Mouse (Mus musculus): ENCODE data around the gene Kmt2d.

Gene Kmt2d

DNA sequence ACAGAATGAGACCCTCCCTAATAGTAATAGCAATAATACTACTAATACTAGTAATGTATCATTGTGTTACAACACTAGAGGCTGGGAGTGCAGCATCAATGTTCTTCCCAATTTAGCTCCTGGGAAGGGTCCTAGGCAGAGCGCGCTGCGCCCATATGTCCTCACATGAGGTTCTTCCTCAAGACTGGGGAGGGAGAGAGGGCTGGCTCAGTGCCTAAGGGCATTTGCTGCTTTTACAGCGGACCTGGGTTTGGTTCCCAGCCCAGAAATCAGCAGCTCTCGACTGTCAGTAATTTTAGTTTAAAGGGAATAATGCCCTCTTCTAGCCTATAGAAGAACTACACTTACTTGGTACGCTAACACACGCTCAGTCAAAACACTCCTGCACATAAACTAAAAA is 16.5 kb upstream of the Kmt2d start:
- DNase-seq (ENCODE audit: low spot score in 2 of 2), result no peak

DNA sequence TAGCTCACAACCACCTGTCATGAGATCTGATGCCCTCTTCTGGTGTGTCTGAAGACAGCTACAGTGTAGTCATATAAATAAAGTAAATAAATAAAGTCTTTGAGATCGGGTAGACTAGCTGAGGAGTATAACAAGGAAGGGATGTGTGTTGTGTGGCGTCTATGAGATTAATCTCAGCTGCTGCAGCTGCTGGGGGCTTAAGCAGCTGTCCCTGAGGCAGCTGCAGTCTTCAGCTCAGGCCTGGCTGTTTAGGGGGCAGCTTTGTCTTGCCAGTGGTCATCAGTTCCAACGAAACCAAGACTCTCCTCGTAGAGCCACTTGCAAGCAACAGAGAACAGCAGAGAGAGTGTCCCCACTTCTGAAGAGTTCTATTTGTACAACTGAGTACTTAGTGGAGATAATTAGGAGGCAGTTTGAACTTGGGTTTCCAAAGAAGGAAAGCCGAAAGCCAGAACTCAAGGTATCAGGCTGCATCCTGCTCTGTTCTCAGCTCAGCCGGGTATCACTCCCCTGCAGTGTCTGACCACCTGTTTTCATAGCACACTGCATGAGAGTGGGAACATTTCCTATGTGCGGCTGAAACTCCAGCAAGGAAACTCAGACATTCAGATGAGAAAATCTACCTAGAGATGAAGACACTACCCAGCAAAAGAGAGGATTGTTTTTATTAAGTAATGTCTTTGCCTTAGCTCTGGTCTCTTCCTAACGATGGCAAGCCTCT is 15.8 kb upstream of the Kmt2d start:
- DNase-seq (ENCODE audit: low spot score in 2 of 2), result no peak

DNA sequence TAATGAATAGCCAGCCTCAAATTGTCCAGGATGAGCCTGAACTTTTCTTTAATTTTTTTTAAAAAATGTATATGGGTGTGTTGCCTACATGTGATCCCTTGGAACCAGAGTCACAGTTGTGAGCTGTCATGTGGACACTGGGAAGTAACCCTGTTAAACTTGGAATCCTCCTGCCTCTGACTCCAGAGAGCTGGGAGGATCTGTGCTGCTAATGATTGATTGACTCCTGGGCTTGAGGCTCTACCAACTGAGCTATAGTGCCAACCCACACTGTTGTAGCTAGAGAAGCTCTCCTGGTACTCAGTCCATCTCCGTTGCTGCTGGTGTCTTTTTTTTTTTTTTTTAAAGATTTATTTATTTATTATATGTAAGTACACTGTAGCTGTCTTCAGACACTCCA is 13.1 kb upstream of the Kmt2d start:
- no peak for DNase-seq (ENCODE audit: low spot score in 2 of 2)

DNA sequence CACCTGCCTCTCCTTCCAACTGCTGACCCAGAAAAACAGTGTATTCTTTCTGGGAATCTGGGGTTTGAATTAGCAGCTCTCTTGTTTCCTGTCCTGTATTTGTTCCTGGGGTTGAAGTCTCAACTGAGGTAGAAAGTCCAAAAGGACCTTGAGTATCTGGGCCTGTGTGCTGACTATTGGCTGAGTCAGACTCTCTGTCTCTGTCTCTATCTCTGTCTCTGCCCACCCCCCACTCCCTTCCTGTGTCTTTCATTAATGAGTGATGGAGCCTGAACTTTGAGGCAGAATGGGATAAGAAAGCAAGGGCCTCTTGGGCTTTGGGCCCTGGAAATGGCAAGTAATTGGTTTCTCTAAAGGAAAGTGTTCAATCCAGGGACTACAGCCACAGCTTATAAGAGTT is 12.7 kb upstream of the Kmt2d start:
- no peak for DNase-seq (ENCODE audit: low spot score in 2 of 2)

DNA sequence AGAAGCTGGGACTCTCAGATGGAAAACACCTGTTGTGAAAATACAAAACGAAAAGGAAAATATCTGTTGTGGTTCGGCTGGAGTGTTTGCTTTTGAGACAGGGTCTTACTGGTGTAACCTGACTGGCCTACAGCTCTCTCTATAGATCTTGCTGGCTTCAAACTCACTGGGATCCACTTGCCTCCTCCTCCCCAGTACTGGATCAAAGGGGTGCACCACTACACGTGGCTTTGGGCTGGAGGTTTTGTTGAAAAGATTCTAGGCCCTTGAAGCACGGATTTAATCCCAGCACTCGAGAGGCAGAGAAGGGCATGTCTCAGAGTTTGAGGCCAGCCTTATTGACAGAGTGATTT is 10.6 kb upstream of the Kmt2d start:
- no peak for DNase-seq (ENCODE audit: low spot score in 2 of 2)

DNA sequence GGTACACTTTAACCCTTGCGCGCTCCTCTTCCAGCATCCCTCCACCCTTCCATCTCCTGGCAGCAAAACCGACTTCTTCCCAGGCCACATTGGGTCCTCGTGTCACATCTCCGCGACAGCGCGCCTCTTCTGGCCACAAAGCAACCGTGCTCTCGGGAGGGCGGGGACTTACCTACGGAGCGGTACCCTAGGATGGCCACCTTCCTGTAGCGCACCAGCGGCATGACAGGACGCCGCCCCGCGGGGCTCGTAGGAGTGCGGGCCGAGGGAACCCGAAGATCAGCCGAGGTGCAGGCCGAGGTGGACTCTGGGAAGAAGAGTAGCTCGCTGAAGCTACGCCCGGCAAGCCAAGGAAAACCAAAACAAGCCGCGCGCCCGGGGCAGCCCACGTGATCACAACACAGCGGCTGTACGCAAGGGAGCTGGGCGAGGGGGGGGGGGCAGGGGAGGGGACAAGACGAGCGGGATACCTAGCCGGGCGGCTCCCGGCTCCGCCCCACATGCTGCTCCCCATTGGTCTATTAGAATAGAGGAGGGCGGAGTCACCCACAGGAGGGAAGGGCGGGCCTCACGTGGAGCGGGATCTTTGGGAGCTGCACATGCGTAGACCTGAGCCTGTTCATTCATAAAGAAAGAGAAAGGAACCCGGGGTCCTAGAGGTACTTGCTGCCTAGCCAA is 10.1 kb upstream of the Kmt2d start:
- DNase-seq (ENCODE audit: low spot score in 2 of 2), result peak; percentile 65 to 84

DNA sequence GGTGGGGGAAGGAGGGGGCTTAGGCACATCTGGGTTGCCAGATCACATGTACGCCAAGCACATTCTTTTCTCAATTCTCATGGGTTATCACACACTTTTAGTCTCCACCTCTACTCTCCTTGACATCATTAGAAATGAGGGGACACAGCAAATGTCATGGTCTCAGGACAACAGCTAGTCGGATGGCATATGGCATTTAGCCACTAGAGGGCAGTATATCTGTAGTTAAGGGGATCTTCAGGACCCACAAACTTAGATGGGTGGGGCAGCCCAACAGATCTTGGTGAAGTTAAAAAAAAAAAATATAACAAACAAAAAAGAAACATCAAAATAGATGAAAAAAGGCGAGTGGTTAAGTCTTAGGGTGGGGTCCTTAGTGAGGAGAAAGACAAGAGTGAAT is 6.3 kb upstream of the Kmt2d start:
- peak in 1 of 2 experiments; percentile 72 for DNase-seq (ENCODE audit: low spot score in 2 of 2)

DNA sequence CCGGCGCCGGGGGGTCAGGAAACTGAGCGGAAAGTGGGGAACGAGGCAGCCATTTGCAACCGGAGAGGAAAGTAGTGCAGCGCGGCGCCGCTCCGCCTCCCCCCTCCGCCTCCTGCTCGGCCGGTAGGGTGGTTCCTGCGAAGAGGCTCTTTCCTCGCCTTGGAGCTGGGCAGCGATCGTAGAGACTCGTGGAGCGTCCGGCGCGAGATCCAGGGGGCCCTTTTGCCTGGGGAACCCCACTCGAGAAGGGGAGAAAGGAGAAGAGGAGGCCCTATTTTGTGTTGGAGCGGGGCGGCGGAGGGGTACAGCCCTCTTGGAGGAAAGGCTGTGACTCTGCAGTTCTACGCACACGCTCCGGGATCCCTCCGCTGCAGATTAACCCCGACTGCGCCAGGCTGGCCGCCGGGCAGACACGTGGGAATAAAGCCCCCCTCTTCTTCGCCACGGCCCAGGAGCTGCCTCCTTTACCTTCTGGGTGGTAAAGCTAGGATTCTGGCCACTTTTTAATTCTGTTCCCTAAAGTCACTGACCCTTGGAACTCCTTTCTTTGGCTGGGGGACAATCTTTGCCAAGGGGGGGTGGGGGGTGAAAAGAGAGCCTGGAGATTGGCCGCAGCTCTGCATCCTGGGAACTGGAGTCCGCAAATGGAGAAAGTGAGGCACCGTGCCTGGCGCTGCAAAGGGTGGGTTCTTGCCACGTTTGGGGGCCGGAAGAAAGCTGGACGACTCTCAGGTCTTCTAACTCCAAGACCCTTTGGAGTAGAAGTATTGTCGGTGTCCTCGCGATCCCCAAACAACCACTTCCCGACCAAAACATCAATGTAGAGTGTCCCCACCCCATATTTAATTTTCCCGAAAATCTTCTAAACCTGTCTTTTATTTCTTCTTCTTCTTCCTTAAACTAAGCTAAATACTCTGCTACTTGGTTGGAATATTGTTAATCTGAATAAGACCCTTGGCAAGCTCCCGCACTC is 1.2 kb upstream of the Kmt2d start:
- peak; percentile 78 to 92 for DNase-seq (ENCODE audit: low spot score in 2 of 2)

DNA sequence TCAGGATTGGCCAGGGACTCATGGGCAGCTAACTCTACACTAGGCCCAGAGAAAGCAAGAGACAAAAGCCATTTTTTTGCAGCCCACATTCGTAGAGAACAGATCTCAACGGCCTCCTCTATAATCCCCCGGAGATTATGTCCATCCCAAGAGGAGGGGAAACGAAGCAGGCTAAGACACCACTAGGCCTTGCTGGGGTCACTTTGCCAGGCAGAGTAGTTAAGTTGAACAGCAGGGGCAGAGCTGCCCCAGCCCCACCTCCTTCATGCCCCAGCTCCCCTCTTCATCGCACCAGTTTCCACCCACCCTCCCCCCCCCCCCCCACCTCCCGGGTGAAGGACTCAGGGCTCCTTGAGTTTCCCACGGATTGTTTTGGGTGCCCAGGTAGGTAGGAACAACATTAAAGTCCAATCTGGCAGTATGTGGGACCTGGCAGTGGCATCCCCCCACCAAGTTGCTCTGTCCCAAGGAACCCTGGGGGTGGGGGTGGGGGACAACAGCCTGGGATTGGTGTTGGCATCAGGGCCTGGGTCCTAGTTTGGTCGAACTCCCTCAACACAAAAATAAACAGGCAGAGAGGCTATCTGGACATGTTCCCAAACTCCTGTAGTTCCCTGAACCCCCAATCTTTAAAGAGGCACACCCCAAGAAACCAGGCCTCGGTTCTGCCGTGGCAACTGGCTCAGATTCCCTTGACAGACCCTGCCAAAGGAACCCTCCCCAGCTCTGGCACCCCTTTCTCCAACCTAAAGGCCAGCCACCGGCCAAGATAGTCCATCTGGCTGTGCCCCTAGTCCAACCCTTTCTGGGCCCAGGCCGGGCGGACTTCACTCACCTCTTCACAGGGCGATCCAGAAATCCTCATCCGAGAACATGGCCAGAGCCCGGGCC is 580 bp downstream of the Kmt2d start:
- peak in 1 of 2 experiments; percentile 55 for DNase-seq (ENCODE audit: low spot score in 2 of 2)

DNA sequence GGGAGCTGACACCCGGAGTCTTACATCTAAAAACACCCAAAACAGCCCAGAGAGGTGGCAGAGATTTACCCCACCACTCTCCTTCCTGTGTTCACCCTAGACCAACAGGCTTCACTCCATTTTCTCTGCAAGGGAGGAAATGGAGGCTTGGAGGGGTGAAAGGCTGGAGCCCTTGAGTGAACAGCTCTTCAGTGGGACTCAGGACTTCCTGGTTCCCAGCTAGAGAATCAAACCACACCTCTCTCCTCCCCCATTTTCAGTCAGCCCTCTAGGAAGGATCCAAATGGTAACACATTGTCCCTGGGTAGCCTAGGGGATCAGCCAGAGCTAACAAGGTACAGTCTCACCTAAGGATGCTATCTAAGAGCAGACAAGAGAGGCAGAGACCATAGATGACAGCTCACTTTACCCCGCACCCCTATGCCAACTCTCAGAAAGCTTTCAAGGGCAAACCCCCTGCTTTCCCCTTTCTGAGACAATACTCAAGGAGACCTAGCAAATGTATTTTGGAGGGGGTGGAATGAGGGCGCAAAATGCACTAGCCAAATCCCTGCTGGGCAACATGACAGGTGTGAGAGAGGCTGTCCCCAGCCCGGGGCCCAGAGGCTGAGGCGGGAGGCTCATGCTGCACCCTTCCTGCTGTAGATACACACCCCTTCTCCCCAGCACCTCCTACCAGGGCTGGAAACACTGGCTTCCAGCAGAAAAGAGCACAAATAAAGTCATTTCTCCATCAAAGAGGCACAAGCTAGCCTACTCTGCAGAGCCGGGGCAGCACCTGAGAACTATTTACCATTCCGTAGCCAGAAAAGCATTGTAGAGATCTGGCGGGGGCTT is 1.4 kb downstream of the Kmt2d start:
- DNase-seq (ENCODE audit: low spot score in 2 of 2), result no peak

DNA sequence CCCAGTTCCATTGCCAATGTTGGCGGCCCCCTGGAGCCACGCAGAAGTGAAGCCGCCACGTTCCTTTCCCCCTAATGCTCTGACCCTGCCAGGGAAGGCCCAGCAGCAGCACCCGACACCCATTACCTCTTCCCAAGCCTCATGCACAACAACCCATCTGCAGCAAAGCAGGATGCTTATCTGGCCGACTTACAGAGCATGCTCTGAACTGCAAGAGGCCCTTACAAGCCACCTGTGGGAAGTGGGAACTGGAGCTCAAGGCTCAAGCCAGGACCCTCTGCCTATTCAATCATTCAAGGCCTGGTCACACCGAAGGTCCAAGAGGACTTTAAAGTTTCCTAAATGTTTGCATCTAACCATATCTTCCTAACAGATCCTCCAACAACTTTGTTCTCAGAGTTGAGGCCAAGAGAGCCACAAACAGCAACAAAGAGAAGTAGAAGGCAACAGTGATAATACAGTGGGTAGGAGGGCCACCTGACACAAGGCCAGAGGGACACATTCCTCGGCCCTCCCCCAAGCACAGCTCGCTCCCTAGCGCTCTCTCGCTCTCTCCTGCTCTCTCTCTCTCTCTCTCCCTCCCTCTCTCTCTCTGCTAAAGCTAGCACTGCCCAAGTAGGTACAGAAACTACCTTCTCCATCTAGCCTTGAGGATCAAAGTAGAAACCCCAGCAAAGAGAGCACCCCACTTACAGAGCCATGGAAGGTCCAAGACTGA is 2.5 kb downstream of the Kmt2d start:
- no peak for DNase-seq (ENCODE audit: low spot score in 2 of 2)

DNA sequence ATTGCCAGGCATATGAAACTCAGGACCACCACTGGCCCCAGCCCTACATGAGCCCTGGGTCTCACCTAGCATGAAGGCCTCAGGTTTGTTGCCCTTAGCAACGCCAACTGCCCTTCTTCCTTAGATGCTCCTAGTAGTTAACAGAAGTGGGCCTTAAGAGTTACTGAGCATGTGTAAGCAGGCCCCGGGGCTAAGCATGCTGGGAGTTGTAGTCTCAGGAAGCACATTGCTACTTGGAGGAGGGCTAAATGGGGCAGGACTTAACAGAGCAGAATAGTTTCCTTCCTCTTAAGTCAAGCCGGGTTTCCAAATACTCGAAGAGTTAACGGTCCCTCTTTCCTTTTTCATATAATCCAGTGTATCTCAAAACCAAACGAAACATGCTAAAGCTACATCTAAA is 3.7 kb downstream of the Kmt2d start:
- DNase-seq (ENCODE audit: low spot score in 2 of 2), result no peak

DNA sequence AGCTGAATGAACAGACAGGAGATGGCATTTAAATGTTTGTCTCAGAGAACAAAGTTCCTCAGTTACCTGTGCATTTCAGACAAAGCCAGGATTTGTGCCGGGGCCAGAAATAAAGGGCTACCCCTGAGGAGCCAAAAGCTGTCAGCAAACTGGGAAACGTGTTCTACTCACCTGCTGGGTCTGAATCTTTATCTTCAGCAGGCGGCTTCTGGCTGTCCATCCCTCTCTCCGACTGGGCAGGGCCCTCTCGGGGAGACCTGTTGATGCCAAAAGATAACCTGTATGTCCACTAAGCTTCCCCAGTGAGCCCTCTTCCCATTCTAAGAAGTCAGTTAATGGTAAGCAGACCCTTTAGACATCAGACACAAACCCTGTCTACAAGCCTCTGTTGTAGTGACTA is 4.5 kb downstream of the Kmt2d start:
- no peak for DNase-seq (ENCODE audit: low spot score in 2 of 2)

DNA sequence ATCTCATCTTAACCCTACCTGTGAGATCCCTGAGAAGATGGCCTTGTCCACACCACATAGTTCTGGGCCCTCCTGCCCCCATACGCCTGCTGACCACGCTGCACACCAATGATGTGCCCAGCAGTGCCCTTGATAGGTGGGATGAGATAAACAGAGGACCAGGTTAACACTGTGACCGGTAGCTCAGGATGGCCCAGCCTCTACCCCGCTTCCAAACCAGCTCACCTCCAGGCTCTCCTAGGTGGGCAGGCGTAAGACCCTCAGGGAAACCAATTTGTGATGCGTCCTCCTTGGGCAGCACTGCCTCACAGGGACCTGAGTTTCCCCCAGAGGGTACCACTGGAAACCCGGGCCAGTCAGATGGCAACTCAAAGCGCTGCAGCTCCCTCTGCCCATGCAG is 5.2 kb downstream of the Kmt2d start:
- DNase-seq (ENCODE audit: low spot score in 2 of 2), result no peak

DNA sequence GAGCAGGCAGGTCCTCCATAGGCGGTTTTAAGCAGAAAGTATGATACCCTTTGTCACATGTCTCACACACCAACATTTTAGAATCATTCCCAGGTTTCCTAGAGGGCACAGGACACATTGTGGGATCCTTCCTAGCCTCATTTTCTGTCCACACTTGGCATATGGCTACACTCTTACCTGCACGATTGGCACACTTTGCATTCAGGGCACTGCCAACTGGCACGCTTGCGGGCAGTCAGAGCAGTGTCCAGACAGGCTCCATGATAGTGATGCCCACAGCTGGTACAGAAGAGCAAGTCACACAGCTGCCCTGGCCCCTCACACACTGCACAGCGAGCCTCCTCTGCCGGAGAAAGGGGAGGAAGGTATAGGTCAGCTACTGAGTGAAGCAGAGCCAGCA is 6.1 kb downstream of the Kmt2d start:
- no peak for DNase-seq (ENCODE audit: low spot score in 2 of 2)

DNA sequence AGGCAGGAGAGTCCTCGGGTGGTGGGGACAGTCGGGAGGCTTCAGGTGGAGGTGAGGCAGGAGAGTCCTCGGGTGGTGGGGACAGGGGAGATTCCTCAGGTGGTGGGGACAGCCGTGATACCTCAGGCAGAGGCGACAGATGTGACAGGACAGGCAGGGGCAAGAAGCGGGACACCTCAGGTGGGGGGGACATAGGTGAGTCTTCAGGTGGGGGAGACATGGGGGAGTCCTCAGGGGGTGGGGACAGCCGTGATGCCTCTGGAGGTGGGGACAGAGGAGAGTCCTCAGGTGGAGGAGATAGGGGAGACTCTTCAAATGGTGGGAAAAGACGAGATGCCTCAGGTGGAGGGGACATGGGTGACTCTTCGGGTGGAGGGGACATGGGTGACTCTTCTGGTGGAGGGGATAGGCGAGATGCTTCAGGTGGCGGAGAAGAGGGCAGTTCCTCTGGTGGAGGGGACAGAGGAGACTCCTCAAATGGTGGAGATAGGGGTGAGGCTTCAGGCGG is 7.5 kb downstream of the Kmt2d start:
- no peak for DNase-seq (ENCODE audit: low spot score in 2 of 2)

DNA sequence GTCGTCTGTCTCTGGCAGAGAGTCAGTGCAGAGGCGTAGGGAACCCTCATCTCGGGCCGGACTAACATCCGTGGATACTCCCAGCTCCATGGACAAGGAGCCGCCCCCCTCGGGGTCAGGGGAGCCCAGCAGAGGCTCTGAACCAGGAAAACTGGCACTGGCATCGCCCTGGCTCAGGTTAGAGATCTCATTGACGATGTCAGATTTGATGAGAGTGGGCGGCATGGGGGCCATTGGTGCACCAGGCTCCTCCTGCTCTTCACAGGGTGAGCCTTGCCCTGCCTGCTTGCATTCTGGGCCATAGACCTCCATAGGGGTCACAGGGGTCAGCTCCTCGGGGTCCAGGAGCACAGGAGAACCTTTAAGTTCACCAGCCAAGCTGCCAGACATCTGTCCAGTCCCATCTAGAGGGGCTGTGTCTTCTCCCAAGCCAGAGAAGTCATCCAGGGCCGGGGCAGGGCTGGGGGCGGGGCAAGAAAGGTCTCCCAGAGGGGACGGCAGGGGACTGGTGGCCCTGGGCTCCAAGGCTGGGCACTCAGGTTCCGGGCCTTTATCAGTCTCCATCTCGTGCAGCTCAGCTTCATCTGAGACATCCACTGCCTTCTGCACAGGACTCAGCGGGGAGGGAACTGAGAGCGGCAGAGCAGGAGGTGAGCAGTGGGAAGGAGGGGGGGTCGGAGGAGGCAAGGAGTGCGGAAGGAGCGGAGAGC is 9.1 kb downstream of the Kmt2d start:
- DNase-seq (ENCODE audit: low spot score in 2 of 2), result no peak

DNA sequence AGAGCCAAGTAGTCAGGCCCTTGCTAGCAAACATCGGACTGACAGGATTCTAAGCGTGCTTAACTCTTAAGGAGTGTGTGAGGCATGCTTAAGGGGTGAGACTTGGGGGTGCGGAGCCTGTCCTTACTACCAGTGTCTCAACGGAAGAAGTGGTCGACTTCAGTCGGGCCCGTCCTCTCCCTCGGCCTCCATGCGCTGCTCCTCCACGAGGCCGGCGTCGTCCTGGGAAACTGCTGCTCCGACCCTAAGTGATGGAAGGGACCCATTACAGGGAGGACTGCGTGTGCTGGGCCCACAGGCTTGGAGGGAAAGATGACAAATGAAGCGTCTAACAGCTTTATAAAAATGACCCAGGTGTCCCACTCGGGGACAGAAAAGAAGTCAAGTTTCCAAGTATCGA is 10.1 kb downstream of the Kmt2d start:
- DNase-seq (ENCODE audit: low spot score in 2 of 2), result no peak

Measured in cerebellum, postnatal 4 days (tissue).